Mouse (Mus musculus): ENCODE results near the gene Polh.

DNA sequence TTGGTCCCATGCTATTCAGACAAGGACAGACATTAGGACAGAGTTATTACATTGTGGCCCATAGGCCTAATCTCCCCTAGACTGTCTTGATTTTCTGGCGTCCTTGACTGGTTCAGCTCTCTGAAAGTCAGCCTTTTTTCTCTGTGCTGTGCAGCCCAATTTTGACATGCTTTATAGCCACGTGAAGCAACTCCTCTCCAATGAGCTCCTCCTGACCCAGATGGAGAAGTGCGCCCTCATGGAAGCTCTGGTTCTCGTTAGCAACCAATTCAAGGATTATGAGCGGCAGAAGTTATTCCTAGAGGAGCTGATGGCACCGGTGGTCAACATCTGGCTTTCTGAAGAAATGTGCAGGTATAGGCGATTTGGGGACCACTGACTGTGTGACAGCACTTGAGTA lies 25.1 kb upstream of the Polh start:
- TF ChIP-seq TAL1 (IDR thresholded peaks at IDR 0.05; ENCODE audit: low read length) = no peak
- no peak for TF ChIP-seq GATA1 (IDR thresholded peaks at IDR 0.05; ENCODE audit: low read length)
